Mouse (Mus musculus) bone marrow macrophage, adult 2 months (primary cell): ENCODE data around the gene Gm3512. TPM values are rescaled to one million over a fixed set of nuclear protein-coding genes. Genes with fewer than 3 reads are reported as not detected.
"Not testable (repeated sequence)": the region's sequence is repeated elsewhere in the genome, so short reads cannot be mapped to it uniquely, and the experiment has no call there.

Source experiments
- H3K27ac ChIP-seq: 2 replicates; pipeline ENCODE4 v1.5.1; 2012; ENCODE audit warnings: low read depth, low read length; ENCODE audit not compliant: insufficient read depth
- H3K4me1 ChIP-seq: 2 replicates; pipeline ENCODE4 v1.6.1; 2012; ENCODE audit warnings: low read length; ENCODE audit not compliant: control insufficient read depth, insufficient read depth
- H3K4me3 ChIP-seq: 2 replicates; pipeline ENCODE4 v1.5.1; 2012; ENCODE audit warnings: mild to moderate bottlenecking, low read length, moderate library complexity; ENCODE audit not compliant: insufficient read depth
- polyA plus RNA-seq: library from polyadenylated mRNA; stranded (reverse); fragments of >200 nt; gene quantifications from 2 replicates; pipeline ENCODE4 v1.2.4, GENCODE M21; 2012; ENCODE audit not compliant: missing spikeins, insufficient read depth, insufficient read length

The Gm3512 gene
- polyA plus RNA-seq = not detected in 2 replicates

- H3K4me3 ChIP-seq, H3K4me1 ChIP-seq, H3K27ac ChIP-seq: not testable (repeated sequence)
These were observed at the start of gene Gm3512 for GRCm38 (mm10) chr14:7174483-7174971. Gm3512 (minus strand) TSS chr14:7174533.

GRCm38 (mm10) chr14:7200070-7200469 is 25.7 kb upstream of the Gm3512 start:
- H3K4me3 ChIP-seq, H3K4me1 ChIP-seq, H3K27ac ChIP-seq: not testable (repeated sequence)

- H3K4me3 ChIP-seq, H3K27ac ChIP-seq, H3K4me1 ChIP-seq: not testable (repeated sequence)
These were observed 20.1 kb upstream of the Gm3512 start, which contains the start of gene Gm16434 for GRCm38 (mm10) chr14:7194440-7194839. Gm16434 (minus strand) TSS chr14:7194540.

GRCm38 (mm10) chr14:7125312-7125711 is 49.0 kb downstream of the Gm3512 start, which contains the start of gene Gm6676:
Gm6676 (minus strand) TSS chr14:7125412.
- H3K27ac ChIP-seq, H3K4me3 ChIP-seq, H3K4me1 ChIP-seq: not testable (repeated sequence)

- not testable (repeated sequence) for H3K4me1 ChIP-seq, H3K27ac ChIP-seq, H3K4me3 ChIP-seq
These were observed 69.1 kb downstream of the Gm3512 start for GRCm38 (mm10) chr14:7105124-7105802.

Other genes starting within 250 kb of the Gm3512 start
- gene Gm6356, start 200.7 kb downstream of the Gm3512 start, polyA plus RNA-seq = not detected in 2 replicates
- not detected in 2 replicates for gene Gm10406, start 147.1 kb downstream of the Gm3512 start, polyA plus RNA-seq
- gene Gm3685, start 129.6 kb downstream of the Gm3512 start, polyA plus RNA-seq = not detected in 2 replicates
- gene Gm3696, start 73.9 kb downstream of the Gm3512 start, polyA plus RNA-seq = not detected in 2 replicates
- gene Gm6676, start 49.1 kb downstream of the Gm3512 start, polyA plus RNA-seq = not detected in 2 replicates
- gene Gm16434, start 20.0 kb upstream of the Gm3512 start, polyA plus RNA-seq = not detected in 2 replicates
- not detected in 2 replicates for gene Gm3727, start 90.2 kb upstream of the Gm3512 start, polyA plus RNA-seq
- not detected in 2 replicates for gene Gm3739, start 140.5 kb upstream of the Gm3512 start, polyA plus RNA-seq
- gene Gm5797, start 157.9 kb upstream of the Gm3512 start, polyA plus RNA-seq = not detected in 2 replicates
- gene Gm8374, start 190.6 kb upstream of the Gm3512 start, polyA plus RNA-seq = not detected in 2 replicates